Mouse (Mus musculus) embryonic facial prominence, embryonic 14.5 days (tissue): ENCODE results near the gene Rtn4rl1. TPM values are rescaled to one million over a fixed set of nuclear protein-coding genes. Genes with fewer than 3 reads are reported as not detected.
A peak's percentile ranks its signal among the peaks of the same experiment; 100 is the strongest.

Experiments used
- ATAC-seq: fragments of 200-750 bp; cut with Nextera tagmentation; 2 replicates; pipeline ENCODE4 v1.8.0; 2017; ENCODE audit warnings: low read depth, moderate number of reproducible peaks, moderate TSS enrichment
- DNase-seq: peaks from one replicate; pipeline ENCODE4 v3.0.0-alpha.2; 2015; ENCODE audit warnings: low spot score
- H3K27ac ChIP-seq: fragments of 300-500 bp; sonication (generic); replicated peaks from 2 replicates; pipeline ENCODE4 v1.5.1; 2014; ENCODE audit warnings: low read depth, mild to moderate bottlenecking, low read length, moderate library complexity
- H3K27me3 ChIP-seq: fragments of 300-500 bp; sonication (generic); replicated peaks from 2 replicates; pipeline ENCODE4 v1.6.1; 2014; ENCODE audit warnings: low read length; ENCODE audit not compliant: control insufficient read depth, insufficient read depth
- H3K36me3 ChIP-seq: fragments of 300-500 bp; sonication (generic); 2 replicates; pipeline ENCODE4 v1.6.1; 2014; ENCODE audit warnings: low read length, mixed read lengths; ENCODE audit not compliant: control insufficient read depth, insufficient read depth
- H3K4me1 ChIP-seq: fragments of 300-500 bp; sonication (generic); 2 replicates; pipeline ENCODE4 v1.6.1; 2014; ENCODE audit warnings: antibody characterized with exemption, low read length; ENCODE audit not compliant: control insufficient read depth, insufficient read depth
- H3K4me2 ChIP-seq: fragments of 300-500 bp; sonication (generic); 2 replicates; pipeline ENCODE4 v1.6.1; 2014; ENCODE audit warnings: low read depth, mild to moderate bottlenecking, low read length, moderate library complexity, mixed read lengths
- H3K4me3 ChIP-seq: fragments of 300-500 bp; sonication (generic); 2 replicates; pipeline ENCODE4 v1.5.1; 2014; ENCODE audit warnings: low read depth, mild to moderate bottlenecking, low read length
- H3K9ac ChIP-seq: fragments of 300-500 bp; sonication (generic); 2 replicates; pipeline ENCODE4 v1.6.1; 2014; ENCODE audit warnings: low read depth, mild to moderate bottlenecking, low read length, moderate library complexity, mixed read lengths
- H3K9me3 ChIP-seq: fragments of 300-500 bp; sonication (generic); 2 replicates; pipeline ENCODE4 v1.6.1; 2016; ENCODE audit warnings: low read length; ENCODE audit not compliant: control insufficient read depth
- WGBS: fragments of 180-500 bp; shearing (Covaris S2); extraction: QIAGEN DNeasy Blood & Tissue Kit; methylation state at CpG from one replicate; pipeline ENCODE4 v1.1.7; 2014; 5-methylcytosine and 5-hydroxymethylcytosine counted together
- polyA plus RNA-seq: library from polyadenylated mRNA; unstranded; fragments of >200 nt; fragmentation: Nextera tagmentation; extraction: Ambion mirVana; gene quantifications from 2 replicates; pipeline ENCODE4 v1.2.1, GENCODE M21; 2014

Rtn4rl1 gene
- polyA plus RNA-seq, 1 experiment from 2014 or later, result 4.9 TPM

DNA sequence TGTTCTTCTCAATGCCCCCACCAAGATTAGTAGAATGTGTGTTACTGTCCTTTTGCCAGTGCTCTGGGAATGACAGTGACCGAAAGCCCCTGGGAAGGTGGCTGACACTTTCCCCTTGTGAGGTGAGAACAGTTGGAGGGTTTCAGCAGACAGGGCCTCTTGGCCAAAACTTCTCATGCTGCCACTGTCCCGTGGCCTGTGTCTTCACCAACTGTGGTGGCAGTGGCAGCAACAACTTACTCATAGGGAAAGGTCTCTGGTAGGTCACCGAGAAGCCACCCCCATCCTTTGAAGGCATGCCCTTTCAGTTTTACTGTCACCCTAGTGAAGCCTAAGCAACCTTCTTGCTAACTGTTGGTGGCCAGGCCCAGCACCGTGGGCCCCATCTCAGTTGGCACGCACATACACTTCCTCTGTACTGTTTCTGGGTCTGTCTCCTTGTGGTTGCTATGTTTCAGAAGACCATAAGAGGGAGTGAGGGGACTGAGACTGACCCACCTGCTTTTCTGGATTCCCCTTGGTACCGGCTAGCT, 39.5 kb upstream of the Rtn4rl1 start:
- DNase-seq, result no peak
- no peaks in the 10 kb centered on the region for H3K9me3 ChIP-seq
- no peak overlapping the region for H3K4me2 ChIP-seq
- no peak overlapping the region for H3K27ac ChIP-seq
- 0 out of 2 replicates have a peak, but pooled peaks cover 7% of the 10 kb centered on the region for H3K4me1 ChIP-seq
- peaks cover 22% of the 10 kb centered on the region for H3K36me3 ChIP-seq
- 72% methylated on average over 6 of the region's 6 CpGs for WGBS
- ATAC-seq, result no peak
- no peak overlapping the region for H3K4me3 ChIP-seq
- H3K27me3 ChIP-seq, result no peaks in the 10 kb centered on the region
- no peak overlapping the region for H3K9ac ChIP-seq

DNA sequence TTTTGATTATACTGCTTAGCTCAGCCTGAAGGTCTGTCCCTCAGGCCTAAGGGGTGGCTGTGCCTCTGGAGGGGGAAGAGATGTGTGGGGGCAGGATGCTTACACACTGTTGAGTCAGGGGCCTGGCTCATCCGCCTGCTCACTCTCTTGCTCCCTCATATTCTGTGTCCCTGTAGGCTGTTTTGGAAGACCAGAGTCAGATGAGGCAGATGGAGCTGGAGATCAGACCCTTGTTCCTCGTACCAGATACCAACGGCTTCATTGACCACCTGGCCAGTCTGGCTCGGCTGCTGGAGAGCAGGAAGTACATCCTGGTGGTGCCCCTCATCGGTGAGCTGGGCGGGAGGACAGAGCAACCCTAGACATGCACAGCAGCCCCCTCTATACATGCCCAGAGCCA, 37.6 kb upstream of the Rtn4rl1 start:
- DNase-seq (no peak), ATAC-seq (no peak)
- Histone ChIP-seq H3K4me2 (no peak overlapping the region), H3K9me3 (no peaks in the 10 kb centered on the region), H3K4me3 (no peak overlapping the region), H3K27me3 (no peaks in the 10 kb centered on the region), H3K36me3 (peaks cover 19% of the 10 kb centered on the region), H3K4me1 (0 out of 2 replicates have a peak, but pooled peaks cover 7% of the 10 kb centered on the region), H3K27ac (no peak overlapping the region), H3K9ac (no peak overlapping the region)
- WGBS, result 50% methylated on average over 6 of the region's 6 CpGs

- no peaks in the 10 kb centered on the region for H3K9me3 ChIP-seq
- 53% methylated on average over 5 of the region's 5 CpGs for WGBS
- H3K36me3 ChIP-seq, result peaks cover 16% of the 10 kb centered on the region
- no peak overlapping the region; the same call in 1 of the 2 replicates for H3K27ac ChIP-seq
- ATAC-seq (no peak), DNase-seq (no peak)
- H3K9ac ChIP-seq, result no peak overlapping the region
- no peak overlapping the region for H3K4me2 ChIP-seq
- H3K27me3 ChIP-seq, result no peaks in the 10 kb centered on the region
- H3K4me3 ChIP-seq, result no peak overlapping the region
- H3K4me1 ChIP-seq, result 0 out of 2 replicates have a peak, but pooled peaks cover 7% of the 10 kb centered on the region
Measured at GRCm38 (mm10) chr11:75156416-75156815, 37.2 kb upstream of the Rtn4rl1 start.

DNA sequence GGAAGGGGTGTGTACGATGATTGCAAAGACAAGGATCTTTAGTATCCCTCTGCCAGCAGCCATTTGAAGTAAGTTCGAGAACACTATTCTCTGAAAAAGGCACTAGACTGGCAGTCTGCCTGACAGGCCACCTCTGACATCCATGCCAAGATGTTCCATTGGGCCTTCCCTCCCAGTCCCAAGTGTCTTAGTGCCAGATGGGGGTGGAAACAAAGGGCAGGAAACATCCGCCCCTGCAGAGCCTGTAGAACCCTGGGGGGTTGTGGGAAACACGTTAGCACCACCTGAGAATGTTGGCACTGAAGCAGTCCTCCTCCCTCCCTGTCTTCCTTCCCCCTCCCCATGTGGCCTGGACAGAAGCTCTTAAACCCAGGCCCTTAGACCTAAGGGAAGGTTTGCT, 36.5 kb upstream of the Rtn4rl1 start:
- no peak overlapping the region for H3K9ac ChIP-seq
- ATAC-seq, result no peak
- no peak overlapping the region for H3K4me2 ChIP-seq
- DNase-seq, result peak; percentile 33
- 35% methylated on average over 3 of the region's 4 CpGs for WGBS
- H3K4me1 ChIP-seq, result 0 out of 2 replicates have a peak, but pooled peaks cover 7% of the 10 kb centered on the region
- peaks cover 18% of the 10 kb centered on the region for H3K36me3 ChIP-seq
- H3K27me3 ChIP-seq, result no peaks in the 10 kb centered on the region
- H3K4me3 ChIP-seq, result no peak overlapping the region
- H3K9me3 ChIP-seq, result no peaks in the 10 kb centered on the region
- H3K27ac ChIP-seq, result peak overlapping the region; percentile 41; the same call in 1 of the 2 replicates

DNA sequence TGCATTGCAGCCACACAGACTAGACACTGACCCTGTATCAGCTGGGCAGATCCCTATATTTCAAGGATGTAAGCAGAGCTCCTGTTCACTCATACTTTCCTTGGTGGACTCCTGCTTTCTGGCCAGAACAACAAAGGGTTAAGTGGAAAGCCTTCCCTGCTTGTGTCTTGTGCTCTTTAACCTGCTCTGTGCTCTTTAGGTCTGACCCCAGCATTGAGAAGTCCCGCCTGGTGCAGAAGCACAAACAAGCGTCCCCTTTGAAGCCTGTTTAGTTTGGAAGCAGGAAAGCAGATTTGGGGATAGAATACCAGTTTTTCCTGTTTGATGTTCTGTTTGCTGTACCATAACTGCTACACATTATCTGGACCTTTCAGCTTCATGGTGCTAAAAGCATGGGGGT, 35.7 kb upstream of the Rtn4rl1 start:
- 31% methylated on average over 2 of the region's 2 CpGs for WGBS
- 0 out of 2 replicates have a peak, but pooled peaks cover 7% of the 10 kb centered on the region for H3K4me1 ChIP-seq
- H3K9me3 ChIP-seq, result no peaks in the 10 kb centered on the region
- ATAC-seq (no peak), DNase-seq (peak; percentile 38)
- H3K27ac ChIP-seq, result 0 out of 2 replicates have a peak overlapping the region, but pooled peaks have one; percentile 40
- peaks cover 26% of the 10 kb centered on the region for H3K36me3 ChIP-seq
- H3K4me3 ChIP-seq, result no peak overlapping the region
- no peaks in the 10 kb centered on the region for H3K27me3 ChIP-seq
- H3K4me2 ChIP-seq, result no peak overlapping the region
- H3K9ac ChIP-seq, result no peak overlapping the region

DNA sequence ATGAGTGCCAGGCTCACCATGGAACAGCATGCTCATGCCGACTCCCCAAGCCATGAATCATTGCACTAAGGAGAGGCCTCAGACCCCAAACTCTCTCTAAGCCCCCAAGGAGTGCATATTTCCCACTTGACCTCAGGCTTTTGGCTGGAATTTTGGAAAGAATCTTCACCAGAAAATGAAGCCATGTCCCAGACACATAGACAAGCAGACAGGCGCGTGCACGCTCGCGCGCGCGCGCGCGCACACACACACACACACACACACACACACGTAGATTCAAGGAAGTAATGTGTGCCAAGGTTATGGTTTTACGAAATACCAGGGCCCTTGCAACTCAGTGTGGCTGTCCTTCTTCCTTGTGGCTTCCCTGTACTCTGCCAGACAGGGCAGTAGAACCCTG, 35.2 kb upstream of the Rtn4rl1 start:
- Histone ChIP-seq H3K4me3 (no peak overlapping the region), H3K27ac (peak overlapping the region; percentile 40; the same call in 1 of the 2 replicates), H3K4me1 (0 out of 2 replicates have a peak, but pooled peaks cover 7% of the 10 kb centered on the region), H3K9ac (no peak overlapping the region), H3K27me3 (0 out of 2 replicates have a peak, but pooled peaks cover 2% of the 10 kb centered on the region), H3K9me3 (no peaks in the 10 kb centered on the region), H3K4me2 (no peak overlapping the region), H3K36me3 (peaks cover 31% of the 10 kb centered on the region)
- no peak for ATAC-seq
- WGBS, result 78% methylated on average over 14 of the region's 14 CpGs
- no peak for DNase-seq

DNA sequence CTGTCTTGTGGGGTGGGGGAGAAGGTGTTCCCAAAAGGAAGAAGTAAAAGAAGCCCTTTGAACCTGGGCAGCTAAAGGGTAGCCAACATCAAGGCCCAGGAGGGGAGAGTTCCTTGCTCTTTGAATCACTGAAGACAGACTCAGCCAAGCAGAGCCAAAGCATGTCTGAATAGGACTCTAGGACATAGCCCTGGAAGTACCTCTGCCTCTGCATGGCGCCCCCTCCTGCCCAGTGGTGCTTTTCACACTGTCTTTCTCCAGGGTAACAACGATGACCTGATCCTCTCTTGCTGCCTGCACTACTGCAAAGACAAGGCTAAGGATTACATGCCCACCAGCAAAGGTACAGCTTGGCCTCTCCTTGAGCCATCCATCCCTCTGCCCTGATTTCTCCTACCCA, 34.0 kb upstream of the Rtn4rl1 start:
- no peak overlapping the region for H3K27ac ChIP-seq

GRCm38 (mm10) chr11:75160954-75161353, 32.6 kb upstream of the Rtn4rl1 start:
- no peak overlapping the region for H3K9ac ChIP-seq
- 0 out of 2 replicates have a peak overlapping the region, but pooled peaks have one; percentile 11 for H3K27ac ChIP-seq
- peaks cover 56% of the 10 kb centered on the region for H3K36me3 ChIP-seq
- DNase-seq (no peak), ATAC-seq (no peak)
- H3K4me2 ChIP-seq, result no peak overlapping the region
- 72% methylated on average over 7 of the region's 7 CpGs for WGBS
- H3K4me3 ChIP-seq, result no peak overlapping the region
- 0 out of 2 replicates have a peak, but pooled peaks cover 7% of the 10 kb centered on the region for H3K4me1 ChIP-seq
- H3K27me3 ChIP-seq, result peaks cover 27% of the 10 kb centered on the region
- H3K9me3 ChIP-seq, result no peaks in the 10 kb centered on the region

More for the DNA sequence above, 34.0 kb upstream of the Rtn4rl1 start:
- Histone ChIP-seq H3K9me3 (no peaks in the 10 kb centered on the region), H3K4me3 (no peak overlapping the region), H3K9ac (no peak overlapping the region), H3K27me3 (peaks cover 13% of the 10 kb centered on the region), H3K4me1 (0 out of 2 replicates have a peak, but pooled peaks cover 7% of the 10 kb centered on the region), H3K4me2 (no peak overlapping the region), H3K36me3 (peaks cover 43% of the 10 kb centered on the region)
- DNase-seq (no peak), ATAC-seq (no peak)
- 57% methylated on average over 2 of the region's 2 CpGs for WGBS
